ENCODE assay signal across 8 mouse cellular contexts in the genomic region with DNA sequence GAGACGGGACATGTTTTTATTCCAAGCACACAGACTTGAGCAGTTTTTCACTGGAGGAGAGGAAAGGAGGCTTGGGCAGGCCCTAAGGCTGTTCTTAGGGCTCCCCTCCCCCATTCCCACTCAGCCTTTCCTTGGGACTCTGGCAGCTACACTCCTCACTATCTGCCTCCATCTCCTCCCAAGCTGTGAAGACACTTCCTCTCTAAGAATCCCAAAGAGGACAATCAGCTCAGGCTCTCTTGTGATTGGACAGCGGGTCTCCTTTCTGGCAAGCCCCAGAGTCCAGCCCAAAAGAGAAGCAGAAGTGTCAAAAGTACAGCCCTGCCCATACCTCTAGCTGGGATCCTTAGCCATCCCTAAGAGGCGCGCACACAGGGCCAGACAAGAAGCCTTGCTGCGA. TPM values are rescaled to one million over a fixed set of nuclear protein-coding genes. Genes with fewer than 3 reads are reported as not detected.
DNase-seq lines count a peak whose midpoint lies in the region; ATAC-seq and TF ChIP-seq lines count a peak whose summit lies in the region.

No protein-coding gene starts in this region.

- TF ChIP-seq CTCF in gastrocnemius, adult 2 months (IDR thresholded peaks at IDR 0.05): no peak

- no peaks in the 10 kb centered on the region for H3K9me3 ChIP-seq in heart, embryonic 14.5 days (ENCODE audit: control insufficient read depth, low read length)

- H3K9ac ChIP-seq in heart, embryonic 14.5 days (ENCODE audit: low read length): no peak overlapping the region

- WGBS in heart, embryonic 14.5 days: 52% methylated on average over 5 of the region's 5 CpGs

- H3K4me1 ChIP-seq in heart, embryonic 14.5 days (ENCODE audit: control insufficient read depth in 2 of 2, insufficient read depth in 2 of 2, low read length in 2 of 2): peaks cover 6 to 13% of the 10 kb centered on the region in 2 experiments; a peak in 1 of 4 replicates

- peaks cover 7% of the 10 kb centered on the region; the same call in 1 of the 2 replicates for H3K27me3 ChIP-seq in heart, embryonic 14.5 days (ENCODE audit: control insufficient read depth, insufficient read depth, low read length)

- no peak for ATAC-seq in heart, embryonic 14.5 days (ENCODE audit: insufficient number of reproducible peaks, insufficient read depth, low FRiP score, low read depth)

- peak; percentile 57 for DNase-seq in gastrocnemius, adult 2 months
- no peak for DNase-seq in gastrocnemius, postnatal 4 days (ENCODE audit: low spot score in 2 of 2)
- DNase-seq in ES-CJ7 (ENCODE audit: low read depth, low spot score): peak; percentile 26
- DNase-seq in lung, postnatal 36 days: peak; percentile 55
- no peak for DNase-seq in cerebellum, postnatal 36 days
- no peak for DNase-seq in right cerebral cortex, postnatal 25 days
- no peak for DNase-seq in cerebellum, adult 11 months

- peak overlapping the region; percentile 85 for H3K4me3 ChIP-seq in gastrocnemius, adult 2 months
- H3K4me3 ChIP-seq in heart, embryonic 14.5 days (ENCODE audit: control insufficient read depth in 1 of 2, insufficient read depth in 1 of 2, low read depth in 1 of 2, low read length in 2 of 2): no peak overlapping the region

- H3K4me2 ChIP-seq in heart, embryonic 14.5 days (ENCODE audit: low read length): 0 out of 2 replicates have a peak overlapping the region, but pooled peaks have one; percentile 98

- H3K27ac ChIP-seq in gastrocnemius, adult 2 months: peak overlapping the region; percentile 28
- H3K27ac ChIP-seq in heart, embryonic 14.5 days (replicated peaks in 1 of 2; ENCODE audit: control insufficient read depth in 1 of 2, insufficient read depth in 1 of 2, low read depth in 2 of 2, low read length in 2 of 2): no peak overlapping the region

- H3K36me3 ChIP-seq in heart, embryonic 14.5 days (ENCODE audit: control insufficient read depth, insufficient read depth, low read length): no peaks in the 10 kb centered on the region

- intact Hi-C loops in gastrocnemius, adult 2 months (cut with DNase I): no loop called here

RNA-seq across cellular contexts. Expression of gene Rassf2, which starts 2.7 kb away (rescaled TPM):
- 1 to 10 TPM; 3.5 to 6.8 TPM for total RNA-seq in gastrocnemius, adult 2 months (2021)
- 10 to 100 TPM; 31.6 to 32.5 TPM for total RNA-seq in gastrocnemius, postnatal 4 days (2021)
- polyA plus RNA-seq in heart, embryonic 14.5 days (2014; fragmentation: Nextera tagmentation; extraction: Ambion mirVana): 10.2 and 10.9 TPM in 2 replicates

Comparison
In these comparisons a context has a peak if more than half of its experiments do, and no peak if none do; other contexts are left out.
1. DNase-seq: peak in gastrocnemius, adult 2 months (single experiment), ES-CJ7 (single experiment) and lung, postnatal 36 days (single experiment); none in gastrocnemius, postnatal 4 days (0 of 2), cerebellum, postnatal 36 days (0 of 2), right cerebral cortex, postnatal 25 days (single experiment) and cerebellum, adult 11 months (single experiment).
2. RNA of gene Rassf2, which starts 2.7 kb away (total RNA-seq): 31.6 to 32.5 TPM in gastrocnemius, postnatal 4 days; 3.5 to 6.8 TPM in gastrocnemius, adult 2 months; every median in the first group is over 4 times any median in the second.